Mouse (Mus musculus) kidney, adult 2 months (tissue): ENCODE data around the gene Rbm15b. TPM values are rescaled to one million over a fixed set of nuclear protein-coding genes. Genes with fewer than 3 reads are reported as not detected.

ENCODE experiments used
- DNase-seq: peaks from one replicate; pipeline ENCODE4 v3.0.0; 2021
- H3K27ac ChIP-seq: fragments of 200-500 bp; 2 replicates; pipeline ENCODE4 v1.5.1; 2012; ENCODE audit warnings: low read depth, low read length, control low read depth, inconsistent platforms; ENCODE audit not compliant: insufficient read depth
- H3K27me3 ChIP-seq: fragments of 200-500 bp; replicated peaks from 2 replicates; pipeline ENCODE4 v1.6.1; 2012; ENCODE audit warnings: mild to moderate bottlenecking, moderate library complexity, low read length, inconsistent platforms; ENCODE audit not compliant: control insufficient read depth, insufficient read depth
- H3K36me3 ChIP-seq: fragments of 200-500 bp; 2 replicates; pipeline ENCODE4 v1.6.1; 2012; ENCODE audit warnings: mild to moderate bottlenecking, moderate library complexity, low read length, inconsistent platforms; ENCODE audit not compliant: control insufficient read depth, insufficient read depth
- H3K4me1 ChIP-seq: fragments of 200-500 bp; 2 replicates; pipeline ENCODE4 v1.6.1; 2011; ENCODE audit warnings: low read length; ENCODE audit not compliant: control insufficient read depth, insufficient read depth
- H3K4me3 ChIP-seq: fragments of 200-500 bp; 2 replicates; pipeline ENCODE4 v1.5.1; 2011; ENCODE audit warnings: mild to moderate bottlenecking, low read depth, low read length, control low read depth; ENCODE audit not compliant: insufficient read depth
- CTCF ChIP-seq: fragments of 200-500 bp; conservative IDR thresholded peaks from 2 replicates; pipeline ENCODE4 v1.5.1; 2011; ENCODE audit warnings: low read depth, mild to moderate bottlenecking, control low read depth, low read length, moderate library complexity, mixed read lengths; ENCODE audit not compliant: insufficient read depth, insufficient read length
- POLR2A ChIP-seq: fragments of 200-500 bp; IDR thresholded peaks from one replicate; pipeline ENCODE4 v1.6.1; 2011; ENCODE audit warnings: low read depth, low read length, control low read depth
- WGBS: fragments of 180-500 bp; shearing (Covaris S2); methylation state at CpG from one replicate; pipeline ENCODE4 v1.1.7; 2018; 5-methylcytosine and 5-hydroxymethylcytosine counted together
- polyA plus RNA-seq: library from polyadenylated mRNA; depleted of rRNA; stranded (reverse); fragments of >200 nt; gene quantifications from 2 replicates; pipeline ENCODE4 v1.2.3, GENCODE M21; 2012; rRNA removed

The Rbm15b gene
- polyA plus RNA-seq, 1 experiment: 6.8 TPM

- no peaks in the 10 kb centered on the region for H3K27me3 ChIP-seq
- no peak for TF ChIP-seq POLR2A
- no peak for TF ChIP-seq CTCF
- H3K36me3 ChIP-seq: peaks cover 5% of the 10 kb centered on the region; the same call in 1 of the 2 replicates
- no peak overlapping the region for H3K4me3 ChIP-seq
- 90% methylated on average over 5 of the region's 5 CpGs for WGBS
- no peak for DNase-seq
- no peaks in the 10 kb centered on the region for H3K4me1 ChIP-seq
- no peak overlapping the region for H3K27ac ChIP-seq
Measured at GRCm38 (mm10) chr9:106874216-106874615, 13.0 kb downstream of the Rbm15b start.

- no peaks in the 10 kb centered on the region for H3K4me1 ChIP-seq
- no peak for DNase-seq
- TF ChIP-seq POLR2A (no peak), CTCF (no peak)
- H3K36me3 ChIP-seq: peaks cover 10% of the 10 kb centered on the region
- no peaks in the 10 kb centered on the region for H3K27me3 ChIP-seq
- no peak overlapping the region for H3K27ac ChIP-seq
- H3K4me3 ChIP-seq: no peak overlapping the region
- 90% methylated on average over 11 of the region's 11 CpGs for WGBS
Measured at GRCm38 (mm10) chr9:106858036-106858435, 29.2 kb downstream of the Rbm15b start.

- Histone ChIP-seq H3K27me3 (no peaks in the 10 kb centered on the region), H3K27ac (no peak overlapping the region), H3K4me3 (no peak overlapping the region), H3K36me3 (peaks cover 8% of the 10 kb centered on the region), H3K4me1 (no peaks in the 10 kb centered on the region)
- 82% methylated on average over 3 of the region's 3 CpGs for WGBS
- no peak for TF ChIP-seq POLR2A
- TF ChIP-seq CTCF: no peak
- no peak for DNase-seq
Measured at GRCm38 (mm10) chr9:106856664-106857063, 30.6 kb downstream of the Rbm15b start.

GRCm38 (mm10) chr9:106842800-106843199, 44.4 kb downstream of the Rbm15b start:
- H3K36me3 ChIP-seq: peaks cover 6% of the 10 kb centered on the region
- H3K27ac ChIP-seq: no peak overlapping the region
- no peaks in the 10 kb centered on the region for H3K4me1 ChIP-seq
- TF ChIP-seq POLR2A (no peak), CTCF (no peak)
- DNase-seq: no peak
- H3K4me3 ChIP-seq: no peak overlapping the region
- no peaks in the 10 kb centered on the region for H3K27me3 ChIP-seq
- WGBS: 95% methylated on average over 6 of the region's 6 CpGs

- H3K4me1 ChIP-seq: no peaks in the 10 kb centered on the region
- H3K27me3 ChIP-seq: no peaks in the 10 kb centered on the region
- H3K4me3 ChIP-seq: no peak overlapping the region
- no peak overlapping the region for H3K27ac ChIP-seq
- peaks cover 5% of the 10 kb centered on the region for H3K36me3 ChIP-seq
- WGBS: 98% methylated on average over 1 of the region's 1 CpGs
- TF ChIP-seq CTCF (0 out of 2 replicates have a peak, but pooled peaks have one; percentile 6), POLR2A (no peak)
- no peak for DNase-seq
Measured at GRCm38 (mm10) chr9:106840569-106840968, 46.7 kb downstream of the Rbm15b start.

Other genes starting within 250 kb of the Rbm15b start
- gene Grm2, start 231.3 kb downstream of the Rbm15b start, polyA plus RNA-seq: not detected in 2 replicates
- gene Tex264, start 201.5 kb downstream of the Rbm15b start, polyA plus RNA-seq: 219 and 248 TPM in 2 replicates
- 17.6 and 18.6 TPM in 2 replicates for gene Rad54l2, start 98.2 kb downstream of the Rbm15b start, polyA plus RNA-seq
- 12.4 and 14.7 TPM in 2 replicates for gene Dcaf1, start 65.6 kb downstream of the Rbm15b start, polyA plus RNA-seq
- gene Manf, start 4.6 kb upstream of the Rbm15b start, polyA plus RNA-seq: 12.6 and 25.5 TPM in 2 replicates